Mouse (Mus musculus) heart, adult 9 months (tissue): ENCODE results near the gene Zbtb44.

Experiments
- DNase-seq, 2 experiments: peaks; one replicate each; pipeline ENCODE4 v3.0.0; 2022; ENCODE audit warnings: low spot score in 2 of 2

The Zbtb44 gene

DNA sequence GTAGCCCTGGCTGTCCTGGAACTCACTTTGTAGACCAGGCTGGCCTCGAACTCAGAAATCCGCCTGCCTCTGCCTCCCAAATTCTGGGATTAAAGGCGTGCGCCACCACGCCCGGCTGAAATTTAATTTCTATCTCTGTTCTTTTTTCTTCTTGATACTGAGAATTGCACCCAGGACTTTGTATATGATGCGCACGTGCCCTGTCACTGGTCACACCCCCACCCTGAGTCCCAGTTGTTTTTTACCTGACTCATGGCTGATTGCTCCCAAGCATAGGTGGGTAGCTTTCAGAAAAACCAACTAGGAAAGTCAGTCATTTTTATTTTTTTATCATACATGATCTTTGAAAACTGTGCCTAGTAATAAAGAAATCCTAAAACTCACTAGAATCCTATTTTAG lies 40.3 kb downstream of the Zbtb44 start:
- DNase-seq = no peak

GRCm38 (mm10) chr9:31072256-31072655 lies 41.8 kb downstream of the Zbtb44 start:
- DNase-seq = no peak

DNA sequence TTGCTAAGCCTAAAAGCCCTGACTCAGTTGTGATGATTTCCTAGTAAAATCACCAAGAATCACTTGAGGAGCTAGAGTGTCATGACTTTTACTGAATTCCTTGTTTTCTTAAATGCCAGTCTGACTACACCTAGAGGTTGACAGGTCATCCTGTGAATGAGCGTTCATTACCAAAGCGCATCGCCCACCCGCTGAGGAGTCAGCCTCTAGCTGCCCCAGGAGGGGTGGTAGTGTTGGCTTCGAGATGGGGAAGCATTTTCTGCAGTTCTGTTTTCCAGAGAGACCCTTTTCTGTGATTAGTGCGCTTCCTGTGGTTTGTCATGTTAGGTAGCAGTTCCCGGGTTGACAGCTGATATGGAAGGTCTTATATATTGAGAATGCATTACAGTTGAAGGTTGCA lies 43.4 kb downstream of the Zbtb44 start:
- no peak for DNase-seq

GRCm38 (mm10) chr9:31074836-31075235 lies 44.4 kb downstream of the Zbtb44 start:
- DNase-seq = no peak

DNA sequence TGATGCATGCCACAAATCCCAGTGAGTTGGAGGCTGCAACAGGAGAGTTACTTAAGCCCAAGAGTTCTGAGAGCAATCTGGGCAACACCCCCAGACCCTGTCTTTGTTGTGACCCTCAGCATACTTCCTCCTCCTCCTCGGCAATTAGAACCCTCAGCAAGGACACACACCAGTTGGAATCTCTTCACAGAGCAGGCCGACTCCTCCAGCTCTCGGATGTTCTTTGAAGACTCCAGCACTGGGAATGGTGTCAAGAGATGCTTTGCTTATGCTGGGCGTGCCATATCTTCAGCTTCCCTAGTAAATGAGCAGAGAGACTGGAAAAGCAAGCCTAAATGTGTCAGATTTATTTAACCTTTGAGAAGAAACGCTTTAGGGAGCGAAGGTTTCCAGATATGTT lies 50.3 kb downstream of the Zbtb44 start:
- DNase-seq = no peak

DNA sequence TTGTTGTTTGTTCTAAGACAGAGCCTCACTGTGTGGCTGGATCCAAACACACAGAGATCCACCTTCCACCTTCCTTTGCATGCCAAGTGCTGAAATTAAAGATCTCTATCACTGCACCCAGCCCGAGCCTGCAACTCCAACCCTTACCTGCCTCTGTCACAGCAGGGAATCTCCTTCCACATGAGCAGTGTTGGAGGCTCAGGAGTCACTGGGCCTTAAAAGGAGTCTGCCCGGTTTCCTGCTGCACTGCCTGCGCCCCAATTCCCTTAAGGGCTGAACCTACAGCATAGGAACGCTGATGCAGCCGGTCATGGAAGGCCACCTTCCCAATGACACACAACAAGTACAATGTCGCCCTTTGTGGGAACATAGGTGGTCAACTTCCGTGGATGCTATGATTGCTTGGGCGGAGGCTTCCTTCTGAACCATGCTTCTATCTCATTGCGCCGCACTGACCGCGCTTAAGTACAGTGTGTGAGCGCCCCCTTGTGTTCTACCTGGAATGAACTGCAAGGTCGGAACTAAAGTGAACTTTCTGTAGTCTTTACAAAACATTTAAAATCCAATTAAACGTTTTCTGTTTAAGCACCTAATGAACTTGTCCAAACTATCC lies 51.7 kb downstream of the Zbtb44 start:
- DNase-seq = peak; percentile 20 to 57

DNA sequence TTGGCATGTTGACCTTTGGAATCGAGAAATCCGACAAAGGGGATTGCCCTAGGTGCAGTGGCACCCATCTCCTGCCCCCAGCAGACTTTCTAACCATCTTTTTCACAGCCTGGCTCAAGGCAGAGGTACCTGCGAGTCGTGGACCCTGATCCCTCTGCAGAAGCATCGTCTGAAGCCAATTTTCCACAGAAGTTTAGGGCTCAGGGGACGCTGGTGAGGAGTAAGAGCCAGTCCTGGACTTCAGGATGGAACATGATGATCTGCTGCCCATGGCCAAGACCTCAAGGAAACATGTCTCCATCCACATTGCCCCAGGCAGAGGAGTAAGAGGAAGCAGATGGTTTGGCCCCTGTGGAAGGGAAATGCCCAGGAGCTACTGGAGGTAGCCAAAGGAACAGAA lies 52.3 kb downstream of the Zbtb44 start:
- DNase-seq = no peak

- DNase-seq = no peak
Measured at GRCm38 (mm10) chr9:31085556-31085955, 55.1 kb downstream of the Zbtb44 start.

DNA sequence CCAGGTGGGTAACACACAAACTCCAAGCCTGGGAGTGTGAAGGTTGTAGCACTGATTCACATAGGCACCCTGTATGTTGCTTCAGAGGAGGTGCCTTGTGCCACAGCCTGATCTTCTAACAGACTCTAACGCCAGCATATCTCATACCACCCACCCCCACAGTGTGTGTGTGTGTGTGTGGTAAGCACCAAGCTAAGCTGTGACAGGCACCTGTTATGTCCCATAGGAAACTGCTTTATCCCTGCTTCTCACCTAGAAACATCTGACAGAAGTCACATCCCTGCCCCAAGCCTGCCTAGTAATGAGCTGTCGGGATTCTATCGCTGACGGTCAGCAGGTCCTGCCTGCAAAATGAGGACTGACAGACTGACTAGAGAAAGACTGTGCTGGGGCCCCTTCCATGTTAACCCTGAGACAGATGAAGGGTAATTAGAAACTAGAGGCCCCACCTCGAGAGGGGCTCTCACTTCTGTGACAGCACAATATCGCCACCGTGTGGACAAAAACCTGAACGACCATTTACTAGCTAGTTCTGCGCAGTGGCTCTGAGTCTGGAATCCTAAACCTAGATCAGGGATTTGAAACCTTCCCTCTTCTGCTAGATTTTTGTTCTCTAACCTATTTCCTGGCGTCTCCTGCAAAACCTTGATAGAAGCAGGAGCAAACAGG lies 55.8 kb downstream of the Zbtb44 start:
- DNase-seq = peak in 1 of 2 experiments; percentile 51

DNA sequence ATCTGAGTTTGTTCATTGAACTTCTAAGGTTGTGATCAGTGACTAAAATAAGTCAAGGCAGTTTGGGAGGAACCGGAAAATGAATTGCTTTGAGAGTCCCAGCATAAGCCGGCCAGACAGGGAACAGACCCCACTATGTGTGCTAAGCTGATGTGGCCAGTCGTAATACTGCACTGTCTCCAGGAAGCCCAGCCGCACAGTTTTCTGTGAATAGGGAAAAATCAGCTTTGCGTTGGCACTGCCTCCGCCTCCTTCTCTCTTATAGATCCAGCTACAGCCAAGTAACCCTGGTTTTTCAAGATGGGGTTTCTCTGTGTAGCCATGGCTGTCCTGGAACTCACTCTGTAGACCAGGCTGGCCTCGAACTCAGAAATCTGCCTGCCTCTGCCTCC lies 56.3 kb downstream of the Zbtb44 start:
- no peak for DNase-seq

- no peak for DNase-seq
Measured at GRCm38 (mm10) chr9:31087466-31087865, 57.0 kb downstream of the Zbtb44 start.

DNA sequence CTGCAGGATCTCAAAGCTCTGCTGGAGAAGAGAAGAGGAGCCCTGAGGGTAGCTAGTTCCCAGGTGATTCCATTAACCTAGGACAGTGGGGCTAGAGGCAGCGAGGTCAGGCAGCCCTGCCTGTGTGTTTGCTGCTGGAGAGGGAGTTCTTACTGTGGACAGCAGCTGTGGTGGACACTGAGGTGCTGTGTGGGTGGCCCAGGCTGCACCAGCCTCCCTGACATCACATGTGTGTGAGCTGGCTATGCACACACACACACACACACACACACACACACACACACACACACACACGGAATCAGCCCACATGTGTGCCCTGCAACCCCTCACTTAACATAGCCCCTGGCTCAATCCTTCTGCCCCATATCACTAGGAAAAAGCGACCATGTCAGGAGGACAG lies 57.7 kb downstream of the Zbtb44 start:
- no peak for DNase-seq

DNA sequence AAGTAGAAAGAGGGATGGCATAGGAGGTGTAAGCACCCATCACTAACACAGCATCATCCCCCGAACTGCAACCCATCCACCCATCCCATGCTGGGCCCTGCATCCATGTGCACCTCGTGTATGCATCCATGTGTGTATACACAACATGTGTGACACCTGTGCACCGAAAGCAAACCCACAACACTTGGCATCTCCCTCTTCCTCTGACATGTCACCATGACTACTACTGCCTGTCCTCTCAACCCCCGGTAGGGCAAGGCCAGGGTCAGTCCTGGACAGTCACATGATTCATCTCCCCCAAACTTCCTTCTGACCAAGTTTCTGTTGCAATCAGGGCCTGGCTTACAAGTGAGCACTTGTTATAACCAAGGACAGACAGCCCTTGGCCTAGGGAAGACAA lies 58.4 kb downstream of the Zbtb44 start:
- DNase-seq = no peak

- no peak for DNase-seq
Measured at GRCm38 (mm10) chr9:31089541-31089940, 59.1 kb downstream of the Zbtb44 start.

DNA sequence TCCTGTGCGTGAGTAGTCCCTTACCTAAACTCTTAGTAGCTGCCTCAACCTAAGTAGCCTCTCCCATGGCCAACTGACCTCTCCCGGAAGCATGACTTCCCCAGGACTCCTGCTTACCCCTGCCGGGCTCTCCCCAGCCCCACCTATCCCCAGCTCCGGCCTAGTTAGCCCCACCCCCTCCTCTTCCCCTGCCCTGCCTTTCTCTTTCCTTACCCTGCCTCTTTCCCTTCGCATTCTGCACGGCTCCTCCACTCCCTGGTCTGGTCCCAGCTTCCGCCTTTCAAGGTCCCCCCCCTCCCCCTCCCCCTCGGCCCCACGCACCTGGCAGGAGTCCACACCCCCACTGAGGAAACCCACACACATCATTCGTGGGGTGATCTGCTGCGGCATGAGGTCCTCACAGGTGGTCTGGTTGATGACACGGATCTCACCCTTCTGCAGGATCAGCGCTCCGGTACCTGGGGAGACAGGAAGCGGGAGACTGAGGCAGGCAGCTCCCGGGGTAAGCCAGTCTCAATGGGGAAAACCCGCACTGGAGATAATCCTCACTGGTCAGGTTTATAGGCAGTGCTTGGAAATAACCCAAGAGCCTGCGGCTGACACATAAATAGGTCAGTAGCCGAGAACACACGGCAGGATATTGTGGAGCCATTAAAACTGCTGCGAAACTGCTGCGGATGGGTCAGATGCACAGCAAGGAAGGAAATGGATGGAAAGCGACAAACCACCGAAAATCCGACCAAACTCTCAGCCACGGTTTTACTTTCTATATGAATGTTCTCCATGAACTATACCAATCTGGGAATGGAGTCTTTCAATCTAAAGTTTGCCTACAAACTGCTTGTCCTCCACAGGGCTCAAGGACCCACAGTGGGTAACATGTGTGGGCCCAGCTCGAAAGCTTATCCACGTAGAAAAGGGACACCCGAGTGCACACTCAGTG lies 59.9 kb downstream of the Zbtb44 start:
- no peak for DNase-seq

DNA sequence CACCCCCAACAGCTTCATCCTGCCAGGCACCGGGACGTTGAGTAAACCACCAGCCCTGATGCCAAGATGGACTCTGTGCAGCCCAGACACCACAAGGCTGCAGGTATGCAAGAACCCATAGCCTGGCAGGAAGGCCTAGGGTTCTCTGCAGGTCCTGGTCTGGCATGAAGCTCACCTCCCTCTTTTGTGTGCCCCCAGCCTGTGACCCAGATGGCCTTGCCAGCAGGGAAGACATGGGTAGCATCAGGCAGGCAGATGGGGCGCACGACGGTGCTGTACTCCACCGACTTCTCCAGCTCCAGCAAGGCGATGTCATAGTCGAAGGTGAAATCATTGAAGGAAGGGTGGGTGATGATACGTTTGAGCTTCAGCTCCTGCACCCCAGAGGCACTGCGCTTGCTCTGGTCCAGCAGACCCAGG lies 60.7 kb downstream of the Zbtb44 start:
- DNase-seq = no peak

DNA sequence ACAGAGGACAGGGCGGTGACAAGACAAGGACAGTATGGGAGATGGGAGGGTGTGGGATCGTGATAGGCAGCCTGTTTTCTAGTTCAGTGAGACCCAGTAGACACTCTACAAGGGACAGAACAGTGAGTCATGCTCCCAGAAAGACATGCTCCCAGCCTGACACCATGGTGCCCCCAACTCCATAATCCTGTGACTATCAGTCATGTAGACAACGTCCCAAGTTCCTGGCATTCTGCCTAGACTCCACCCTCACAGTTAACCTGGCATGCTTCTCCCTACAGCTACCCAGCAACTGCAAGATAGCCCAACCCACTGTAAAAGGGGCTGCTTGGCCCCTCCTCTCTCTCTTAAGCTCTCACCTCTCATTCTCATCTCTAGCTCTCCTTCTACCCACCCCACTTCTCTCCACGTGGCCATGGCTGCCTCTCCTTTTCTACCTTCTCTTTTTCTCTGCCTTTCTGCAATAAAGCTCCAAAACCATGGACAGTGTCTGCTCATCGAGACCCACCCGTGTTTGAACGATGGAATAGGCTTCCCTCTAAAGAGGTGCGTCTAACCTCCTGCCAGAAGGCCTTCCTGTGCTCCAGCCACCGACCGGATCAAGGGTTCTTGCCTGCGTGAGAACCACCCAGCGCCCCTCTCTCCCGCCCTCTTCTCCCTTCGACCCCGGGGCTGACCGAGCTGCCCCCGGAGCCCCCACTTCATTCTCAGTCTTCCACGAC lies 61.8 kb downstream of the Zbtb44 start:
- DNase-seq = no peak

- DNase-seq = no peak
Measured at GRCm38 (mm10) chr9:31092833-31093195, 62.4 kb downstream of the Zbtb44 start.

DNA sequence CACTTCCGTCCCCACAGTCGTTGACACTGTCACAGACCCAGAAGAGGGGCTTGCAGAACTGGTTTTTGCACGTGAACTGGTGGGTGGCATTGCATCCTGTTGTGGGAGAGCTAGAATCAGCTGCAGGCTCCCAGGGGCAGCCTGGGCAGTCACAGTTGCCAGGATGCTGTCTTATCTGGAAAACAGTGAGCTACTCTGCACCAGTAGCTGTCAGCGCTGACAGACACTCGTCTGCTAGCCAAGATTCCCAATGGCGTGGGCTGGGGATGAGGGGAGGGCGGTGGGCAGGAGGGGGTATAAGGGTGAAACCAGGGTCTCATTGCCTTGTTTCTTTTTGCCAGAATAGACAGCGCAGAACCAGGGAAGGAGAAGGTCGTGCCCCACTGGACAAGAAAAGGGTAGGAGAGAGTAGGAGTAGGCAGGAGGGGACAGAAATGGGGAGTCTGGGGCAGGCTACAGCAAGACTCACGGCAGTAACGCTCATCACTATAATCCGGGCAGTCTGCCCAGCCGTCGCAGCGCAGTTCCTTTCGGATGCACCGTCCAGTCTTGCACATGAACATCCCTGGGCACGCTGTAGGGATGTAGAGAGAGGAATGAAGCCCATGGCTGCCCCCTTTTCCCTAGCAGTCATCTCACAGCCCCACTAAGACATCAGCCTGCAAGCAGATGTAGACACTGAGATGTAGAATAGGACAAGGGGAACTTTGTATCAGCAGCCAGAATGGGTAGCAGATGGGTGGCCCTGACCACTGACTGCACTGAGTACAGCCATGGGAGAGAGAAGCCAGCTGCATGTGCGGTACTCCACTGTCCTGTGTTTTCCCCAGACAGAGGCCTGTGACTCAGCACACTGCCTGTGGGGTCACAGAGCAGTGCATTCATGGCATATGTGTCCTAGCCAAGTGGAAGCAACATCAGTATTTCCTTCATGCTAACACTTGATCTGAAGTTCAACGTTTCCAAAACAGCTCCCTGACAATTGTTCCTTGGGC lies 66.9 kb downstream of the Zbtb44 start:
- no peak for DNase-seq

GRCm38 (mm10) chr9:31098118-31098517 lies 67.7 kb downstream of the Zbtb44 start:
- DNase-seq = no peak

GRCm38 (mm10) chr9:31108464-31108863 lies 78.0 kb downstream of the Zbtb44 start:
- DNase-seq = no peak
